ENCODE assay signal across 26 mouse cellular contexts in the genomic region with DNA sequence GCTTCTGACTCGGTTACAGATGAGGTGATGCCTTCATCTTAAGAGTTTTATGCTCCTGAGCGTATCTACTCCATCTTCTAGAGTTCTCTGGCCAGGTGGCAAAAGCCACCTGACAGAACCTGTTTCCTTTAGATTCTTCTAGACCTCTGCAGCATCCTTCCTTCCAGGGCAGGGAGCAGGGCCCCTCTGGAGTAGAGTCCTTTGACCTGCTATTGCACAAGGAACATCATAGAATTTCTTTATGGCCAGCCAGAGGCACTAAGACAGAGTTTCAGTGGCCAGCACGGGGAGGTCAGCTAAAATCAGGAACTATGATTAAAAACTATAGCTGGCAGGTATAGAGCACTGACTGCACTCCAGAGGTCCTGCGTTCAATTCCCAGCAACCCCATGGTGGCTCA. TPM values are rescaled to one million over a fixed set of nuclear protein-coding genes. Genes with fewer than 3 reads are reported as not detected.
"Had no signal": no experiment of that assay in that cellular context is flagged by ENCODE, and none has a peak within 500 bp of the region (broad histone marks: within the 10 kb centered on the region; RNA-seq: fewer than 3 reads in every experiment).

No protein-coding gene starts in this region.

- H3K27ac ChIP-seq: heart, embryonic 10.5 days; heart, embryonic 13.5 days; heart, embryonic 15.5 days; hindbrain, embryonic 13.5 days; hindbrain, embryonic 15.5 days; hindbrain, postnatal 0 days; layer of hippocampus, adult 2 months; left cerebral cortex, adult 2 months; limb, embryonic 10.5 days; limb, embryonic 12.5 days; liver, embryonic 13.5 days had no signal

- ATAC-seq: hindbrain, postnatal 0 days had no signal

- H3K4me3 ChIP-seq: heart, embryonic 10.5 days; heart, embryonic 13.5 days; heart, embryonic 15.5 days; hindbrain, embryonic 13.5 days; hindbrain, embryonic 15.5 days; layer of hippocampus, adult 2 months; left cerebral cortex, adult 2 months; limb, embryonic 10.5 days; limb, embryonic 12.5 days; liver, embryonic 13.5 days had no signal

- H3K4me2 ChIP-seq: heart, embryonic 13.5 days; heart, embryonic 15.5 days; hindbrain, embryonic 13.5 days; hindbrain, embryonic 15.5 days; limb, embryonic 12.5 days; liver, embryonic 11.5 days; liver, embryonic 13.5 days had no signal

- H3K36me3 ChIP-seq: hindbrain, embryonic 15.5 days had no signal

- H3K27me3 ChIP-seq: heart, embryonic 13.5 days; heart, embryonic 15.5 days; hindbrain, embryonic 13.5 days; hindbrain, embryonic 15.5 days; limb, embryonic 12.5 days; liver, embryonic 13.5 days had no signal

- DNase-seq: gastrocnemius, postnatal 14 days; heart, adult 18-20 months; heart, postnatal 14 days; heart, postnatal 36 days; kidney, adult 18-20 months; kidney, adult 8-10 months; kidney, postnatal 10 days; kidney, postnatal 25 days; kidney, postnatal 4 days; liver; liver, embryonic 13.5 days had no signal

- H3K9me3 ChIP-seq: heart, embryonic 10.5 days; heart, embryonic 13.5 days; heart, embryonic 15.5 days; hindbrain, embryonic 13.5 days; hindbrain, embryonic 15.5 days; limb, embryonic 10.5 days; limb, embryonic 12.5 days; liver, embryonic 13.5 days had no signal

- H3K4me1 ChIP-seq: heart, embryonic 15.5 days; hindbrain, embryonic 13.5 days; hindbrain, embryonic 15.5 days; limb, embryonic 12.5 days had no signal

- H3K9ac ChIP-seq: heart, embryonic 13.5 days; heart, embryonic 15.5 days; hindbrain, embryonic 13.5 days; hindbrain, embryonic 15.5 days; limb, embryonic 12.5 days; liver, embryonic 13.5 days had no signal

RNA-seq across cellular contexts. Expression of a gene that starts 27.8 kb away (rescaled TPM):
- polyA plus RNA-seq: heart, embryonic 13.5 days; hindbrain, embryonic 11.5 days; kidney, embryonic 14.5 days; kidney, embryonic 16.5 days; limb, embryonic 12.5 days; limb, embryonic 14.5 days; liver, embryonic 11.5 days; liver, embryonic 13.5 days had no signal
